Mouse (Mus musculus) embryonic facial prominence, embryonic 11.5 days (tissue): ENCODE data around the gene Cotl1. TPM values are rescaled to one million over a fixed set of nuclear protein-coding genes. Genes with fewer than 3 reads are reported as not detected.

Experiments
- ATAC-seq: fragments of 200-750 bp; cut with Nextera tagmentation; replicated peaks from 2 replicates; pipeline ENCODE4 v1.8.0; 2017; ENCODE audit warnings: low read depth; ENCODE audit not compliant: insufficient number of reproducible peaks, low FRiP score, low TSS enrichment
- DNase-seq: peaks from one replicate; pipeline ENCODE4 v3.0.0-alpha.2; 2015; ENCODE audit warnings: low spot score
- H3K27ac ChIP-seq: fragments of 300-500 bp; sonication (generic); replicated peaks from 2 replicates; pipeline ENCODE4 v1.5.1; 2014; ENCODE audit warnings: mild to moderate bottlenecking, low read depth, low read length, control low read depth
- H3K27me3 ChIP-seq: fragments of 300-500 bp; sonication (generic); 2 replicates; pipeline ENCODE4 v1.6.1; 2014; ENCODE audit warnings: mild to moderate bottlenecking, low read length, moderate library complexity, mixed read lengths; ENCODE audit not compliant: control insufficient read depth, insufficient read depth
- H3K36me3 ChIP-seq: fragments of 300-500 bp; sonication (generic); replicated peaks from 2 replicates; pipeline ENCODE4 v1.6.1; 2014; ENCODE audit warnings: low read depth, mild to moderate bottlenecking, low read length, moderate library complexity, mixed read lengths; ENCODE audit not compliant: control insufficient read depth, insufficient read depth
- H3K4me1 ChIP-seq: fragments of 300-500 bp; sonication (generic); 2 replicates; pipeline ENCODE4 v1.6.1; 2014; ENCODE audit warnings: low read length, mixed read lengths; ENCODE audit not compliant: control insufficient read depth, insufficient read depth
- H3K4me2 ChIP-seq: fragments of 300-500 bp; sonication (generic); 2 replicates; pipeline ENCODE4 v1.6.1; 2014; ENCODE audit warnings: low read depth, mild to moderate bottlenecking, control low read depth, low read length, moderate library complexity
- H3K4me3 ChIP-seq: fragments of 300-500 bp; sonication (generic); 2 replicates; pipeline ENCODE4 v1.5.1; 2014; ENCODE audit warnings: low read depth, low read length, control low read depth
- H3K9ac ChIP-seq: fragments of 300-500 bp; sonication (generic); replicated peaks from 2 replicates; pipeline ENCODE4 v1.6.1; 2014; ENCODE audit warnings: mild to moderate bottlenecking, control low read depth, low read length
- H3K9me3 ChIP-seq: fragments of 300-500 bp; sonication (generic); replicated peaks from 2 replicates; pipeline ENCODE4 v1.6.1; 2016; ENCODE audit warnings: mild to moderate bottlenecking, low read length, inconsistent platforms, mixed read lengths; ENCODE audit not compliant: control insufficient read depth
- WGBS: fragments of 180-500 bp; shearing (Covaris S2); extraction: QIAGEN DNeasy Blood & Tissue Kit; methylation state at CpG from one replicate; pipeline ENCODE4 v1.1.7; 2014; 5-methylcytosine and 5-hydroxymethylcytosine counted together
- polyA plus RNA-seq: library from polyadenylated mRNA; unstranded; fragments of >200 nt; fragmentation: Nextera tagmentation; extraction: Ambion mirVana; gene quantifications from 2 replicates; pipeline ENCODE4 v1.2.1, GENCODE M21; 2014

Cotl1 gene
- polyA plus RNA-seq, 1 experiment from 2014 or later: 321 TPM

DNA sequence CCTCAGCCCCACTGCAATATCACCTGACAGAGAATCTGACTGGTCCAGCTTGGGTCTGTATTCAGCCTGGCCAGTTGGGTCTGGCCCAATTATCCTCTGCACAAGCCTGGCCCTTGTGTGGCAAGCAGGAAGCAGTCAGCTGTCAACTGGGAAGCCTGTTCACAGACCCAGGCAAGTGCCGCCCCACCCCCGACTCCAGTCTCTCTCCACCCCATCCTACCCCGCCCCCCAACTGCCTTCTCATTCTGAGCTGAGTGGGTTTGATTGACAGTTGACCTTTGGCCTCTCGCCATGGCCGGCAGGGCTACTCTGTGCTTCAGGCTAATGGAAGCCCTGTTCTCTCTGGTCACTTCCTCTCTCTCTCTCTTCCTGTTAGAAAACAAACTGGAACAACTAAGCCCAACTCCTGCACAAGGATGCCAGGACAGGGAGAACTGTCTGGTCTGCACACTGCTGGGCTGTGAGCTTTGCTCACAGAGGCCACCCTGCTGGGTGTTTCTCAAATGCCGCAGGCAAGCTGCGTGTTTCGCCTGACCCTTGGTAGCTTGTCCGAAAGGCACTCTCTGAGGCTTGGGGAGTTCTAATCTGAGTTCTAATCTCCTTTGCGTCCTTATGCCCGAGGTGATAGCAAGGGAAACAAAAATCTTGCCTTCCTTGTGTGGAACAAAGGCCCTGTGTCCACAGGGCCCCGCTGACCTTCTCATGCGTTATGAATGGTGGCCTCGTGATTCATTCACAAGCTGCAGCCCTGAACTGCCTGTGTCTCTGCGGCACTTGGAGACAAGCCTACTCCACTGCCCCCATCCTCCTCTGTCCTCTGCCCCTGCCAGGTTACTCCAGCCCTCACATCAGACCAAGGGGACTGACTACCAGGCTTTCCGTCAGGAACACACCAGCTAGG is 48.3 kb downstream of the Cotl1 start:
- WGBS: 8% methylated on average over 16 of the region's 16 CpGs
- Histone ChIP-seq H3K4me1 (no peaks in the 10 kb centered on the region), H3K27ac (peak overlapping the region; percentile 79), H3K36me3 (no peaks in the 10 kb centered on the region), H3K4me2 (no peak overlapping the region), H3K4me3 (no peak overlapping the region), H3K9ac (no peak overlapping the region), H3K27me3 (no peaks in the 10 kb centered on the region), H3K9me3 (no peaks in the 10 kb centered on the region)
- DNase-seq (peak; percentile 80), ATAC-seq (peak; percentile 68)

DNA sequence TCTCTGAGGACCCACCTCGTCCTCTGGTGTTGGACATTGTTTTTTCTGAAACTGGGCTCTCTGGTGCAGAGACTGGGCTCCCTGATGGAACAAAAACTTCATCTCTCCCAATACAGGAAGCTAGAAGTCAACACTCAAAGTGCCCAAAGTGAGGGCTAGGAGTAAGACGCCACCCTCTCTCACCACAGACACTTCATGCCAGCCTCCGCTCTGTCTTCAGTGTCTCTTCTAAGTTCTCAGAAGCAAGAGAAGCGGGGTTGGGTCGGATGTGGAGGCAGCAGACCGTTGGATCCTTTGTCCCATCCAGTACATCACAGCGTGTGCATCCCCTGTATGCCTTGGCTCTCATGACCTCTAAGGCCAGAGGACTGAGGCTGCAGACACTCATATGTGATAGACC is 50.8 kb downstream of the Cotl1 start:
- Histone ChIP-seq H3K9me3 (no peaks in the 10 kb centered on the region), H3K4me3 (no peak overlapping the region), H3K9ac (no peak overlapping the region), H3K4me1 (no peaks in the 10 kb centered on the region), H3K36me3 (no peaks in the 10 kb centered on the region), H3K27me3 (no peaks in the 10 kb centered on the region), H3K27ac (no peak overlapping the region), H3K4me2 (no peak overlapping the region)
- 85% methylated on average over 7 of the region's 7 CpGs for WGBS
- DNase-seq (no peak), ATAC-seq (no peak)

- no peak overlapping the region for H3K4me2 ChIP-seq
- no peak for ATAC-seq
- no peaks in the 10 kb centered on the region for H3K4me1 ChIP-seq
- DNase-seq: no peak
- no peak overlapping the region for H3K27ac ChIP-seq
- no peaks in the 10 kb centered on the region for H3K36me3 ChIP-seq
- H3K9me3 ChIP-seq: no peaks in the 10 kb centered on the region
- H3K4me3 ChIP-seq: no peak overlapping the region
- no peak overlapping the region for H3K9ac ChIP-seq
- WGBS: 65% methylated on average over 9 of the region's 9 CpGs
- H3K27me3 ChIP-seq: no peaks in the 10 kb centered on the region
These were observed 51.5 kb downstream of the Cotl1 start for GRCm38 (mm10) chr8:119788607-119789381.

GRCm38 (mm10) chr8:119787341-119787740 is 53.0 kb downstream of the Cotl1 start:
- Histone ChIP-seq H3K4me3 (no peak overlapping the region), H3K4me1 (no peaks in the 10 kb centered on the region), H3K27ac (no peak overlapping the region), H3K9ac (no peak overlapping the region), H3K27me3 (no peaks in the 10 kb centered on the region), H3K9me3 (no peaks in the 10 kb centered on the region), H3K36me3 (no peaks in the 10 kb centered on the region), H3K4me2 (no peak overlapping the region)
- ATAC-seq (no peak), DNase-seq (no peak)
- WGBS: 40% methylated on average over 4 of the region's 4 CpGs

- H3K4me3 ChIP-seq: no peak overlapping the region
- no peaks in the 10 kb centered on the region for H3K27me3 ChIP-seq
- no peak overlapping the region for H3K27ac ChIP-seq
- H3K36me3 ChIP-seq: no peaks in the 10 kb centered on the region
- H3K4me1 ChIP-seq: no peaks in the 10 kb centered on the region
- DNase-seq (no peak), ATAC-seq (no peak)
- WGBS: 77% methylated on average over 3 of the region's 3 CpGs
- H3K9ac ChIP-seq: no peak overlapping the region
- H3K4me2 ChIP-seq: no peak overlapping the region
- H3K9me3 ChIP-seq: no peaks in the 10 kb centered on the region
These were observed 53.5 kb downstream of the Cotl1 start for GRCm38 (mm10) chr8:119786871-119787270.

DNA sequence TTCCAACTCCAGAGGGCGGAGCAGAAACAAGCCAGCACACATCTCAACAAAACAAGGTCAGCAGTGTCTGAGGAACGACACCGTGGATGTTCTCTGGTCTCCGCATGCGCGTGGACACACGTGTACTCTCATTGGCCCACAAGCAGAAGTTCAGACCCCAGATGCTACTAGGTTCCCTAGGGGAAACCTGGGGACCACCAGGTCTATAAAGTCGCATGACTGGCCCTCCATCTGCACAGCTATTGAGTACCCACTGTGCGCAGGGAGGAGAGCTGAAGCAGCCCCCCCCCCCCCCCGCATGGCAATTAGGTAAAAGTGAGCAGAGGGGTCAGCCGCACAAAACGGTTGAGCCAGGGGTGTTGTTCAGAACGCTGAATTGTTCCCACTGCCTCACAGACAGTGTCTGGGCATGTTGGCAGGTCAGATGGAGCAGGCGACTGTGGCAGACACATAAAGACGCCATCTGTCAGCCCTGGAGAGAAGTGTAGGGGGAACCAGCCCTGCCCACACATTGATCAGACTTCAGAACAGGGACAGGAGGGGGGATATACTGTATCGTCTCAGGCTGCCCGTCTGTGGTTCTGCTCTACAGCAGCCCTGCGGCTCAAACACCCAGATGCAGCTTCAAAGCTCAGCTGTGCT is 54.5 kb downstream of the Cotl1 start:
- H3K4me1 ChIP-seq: no peaks in the 10 kb centered on the region
- no peak overlapping the region for H3K4me3 ChIP-seq
- H3K9ac ChIP-seq: no peak overlapping the region
- H3K9me3 ChIP-seq: no peaks in the 10 kb centered on the region
- no peak overlapping the region for H3K4me2 ChIP-seq
- WGBS: 48% methylated on average over 18 of the region's 18 CpGs
- ATAC-seq (peak; percentile 53), DNase-seq (no peak)
- H3K27ac ChIP-seq: no peak overlapping the region
- H3K36me3 ChIP-seq: no peaks in the 10 kb centered on the region
- H3K27me3 ChIP-seq: no peaks in the 10 kb centered on the region

DNA sequence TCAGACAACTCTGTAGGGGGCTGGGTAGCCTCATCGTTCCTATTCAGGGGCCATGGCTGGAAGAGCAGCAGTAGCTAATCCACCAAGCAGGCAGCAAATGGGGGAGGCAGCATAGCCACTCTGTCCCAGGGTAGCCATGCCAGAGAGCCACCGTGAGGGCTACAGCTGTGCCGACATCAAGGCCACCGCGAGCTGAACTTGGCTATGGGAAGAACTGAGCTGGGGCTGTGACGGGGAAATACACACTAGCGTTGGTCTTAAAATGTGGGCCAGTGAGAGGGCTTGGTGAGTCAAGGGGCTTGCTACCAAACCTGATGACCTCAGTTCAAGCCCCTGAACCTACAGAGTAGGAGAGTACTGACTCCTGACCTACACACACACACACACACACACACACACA is 55.7 kb downstream of the Cotl1 start:
- ATAC-seq (no peak), DNase-seq (no peak)
- WGBS: 65% methylated on average over 7 of the region's 7 CpGs
- H3K4me2 ChIP-seq: no peak overlapping the region
- H3K36me3 ChIP-seq: no peaks in the 10 kb centered on the region
- no peaks in the 10 kb centered on the region for H3K4me1 ChIP-seq
- no peaks in the 10 kb centered on the region for H3K27me3 ChIP-seq
- H3K4me3 ChIP-seq: no peak overlapping the region
- no peak overlapping the region for H3K27ac ChIP-seq
- H3K9me3 ChIP-seq: no peaks in the 10 kb centered on the region
- no peak overlapping the region for H3K9ac ChIP-seq
